Mouse (Mus musculus) neutrophil, adult 5-6 weeks (primary cell): Measurements from ENCODE around the gene Ubap2. TPM values are rescaled to one million over a fixed set of nuclear protein-coding genes. Genes with fewer than 3 reads are reported as not detected.

Experiments used
- ATAC-seq: fragments of 151-379, 151-347 bp; 2 replicates; pipeline ENCODE4 v1.8.0; 2017; ENCODE audit warnings: mild to moderate bottlenecking, moderate TSS enrichment; ENCODE audit not compliant: insufficient number of reproducible peaks, poor library complexity, low FRiP score, severe bottlenecking; ENCODE audit errors: extremely low read depth
- total RNA-seq: library from RNA; stranded (forward); fragments of 200-1000 nt; gene quantifications from 2 replicates; pipeline ENCODE4 v1.2.3, GENCODE M21; 2017

Ubap2 gene
- total RNA-seq: 23.9 and 25.0 TPM in 2 replicates

DNA sequence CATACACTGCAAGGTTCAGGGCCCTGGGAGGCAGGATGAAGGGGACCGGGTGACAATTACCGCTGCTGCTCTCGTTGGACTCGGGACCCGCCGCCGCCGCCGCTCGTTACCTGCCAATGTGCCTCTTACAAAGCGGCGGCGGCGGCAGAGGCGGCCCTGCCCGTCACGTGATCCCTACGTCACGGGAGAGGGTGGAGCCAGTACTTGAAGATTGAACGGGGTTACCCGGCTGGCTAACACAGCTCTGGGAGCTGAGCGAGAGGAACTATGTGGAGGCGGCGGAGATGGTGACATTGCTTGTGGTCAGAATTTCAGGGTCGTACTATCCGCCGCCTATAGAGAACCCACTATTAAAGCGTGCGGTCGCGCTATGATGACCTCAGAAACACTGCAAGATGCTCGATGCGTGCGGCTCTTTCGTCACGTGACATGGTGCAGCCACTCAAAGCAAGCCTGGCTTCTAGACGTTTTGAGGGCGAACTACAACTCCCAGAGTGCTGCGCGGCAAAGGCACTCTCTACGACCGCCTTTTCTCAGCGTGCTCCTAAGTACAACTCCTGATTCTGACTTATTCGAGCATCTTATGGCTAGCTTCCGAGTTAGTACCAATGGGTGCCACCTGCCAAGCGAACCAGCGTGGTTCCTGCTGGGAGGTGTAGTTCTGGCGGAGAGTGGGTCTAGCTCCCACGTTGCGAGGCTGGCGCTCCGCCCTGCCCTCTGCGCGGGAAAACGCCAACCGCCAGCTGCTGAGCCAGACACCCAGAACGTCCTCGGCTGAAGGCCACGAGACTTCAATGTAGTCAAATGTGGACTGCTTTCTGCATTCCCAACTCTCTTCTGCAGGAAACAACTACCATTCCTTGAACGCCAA is at the start of gene Ubap2:
Gene Ubap2 (minus strand): TSS at position 165 of the 871 bp plus-strand sequence.
- peak; percentile 95 for ATAC-seq

DNA sequence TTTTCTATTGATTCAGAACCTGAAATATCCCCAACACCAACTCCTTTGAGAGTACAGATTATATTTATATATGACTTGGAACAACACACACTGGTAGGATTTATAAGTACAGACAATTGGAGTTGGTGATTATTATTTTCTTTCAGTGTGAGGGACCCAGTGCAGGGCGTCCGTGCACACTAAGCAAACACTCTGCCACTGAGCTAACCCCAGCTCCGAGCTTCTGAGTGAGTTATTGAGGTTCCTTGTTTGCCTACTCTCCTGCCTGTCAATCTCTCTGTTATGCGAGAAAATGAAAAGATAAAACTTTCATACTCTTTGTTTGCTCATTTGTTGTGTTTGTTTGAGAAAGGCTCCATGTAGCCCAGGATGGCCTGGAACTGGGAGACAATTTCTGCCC is 46.0 kb upstream of the Ubap2 start:
- ATAC-seq: no peak

DNA sequence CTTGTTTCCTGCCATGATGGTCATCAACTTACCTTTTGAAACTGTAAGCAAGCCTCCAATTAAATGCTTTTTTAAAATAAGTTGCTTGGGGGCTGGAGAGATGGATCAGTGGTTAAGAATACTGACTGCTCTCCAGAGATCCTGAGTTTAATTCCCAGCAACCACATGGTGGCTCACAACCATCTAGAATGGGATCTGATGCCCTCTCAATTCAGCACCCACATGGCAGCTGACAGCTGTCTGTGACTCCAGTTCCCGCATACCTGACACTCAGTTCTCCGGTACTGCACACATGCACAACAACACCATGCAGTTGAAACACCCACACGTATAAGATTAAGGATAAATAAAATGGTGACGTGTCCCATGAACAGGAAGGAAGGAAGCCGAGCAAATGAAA is 43.3 kb upstream of the Ubap2 start:
- ATAC-seq: no peak

DNA sequence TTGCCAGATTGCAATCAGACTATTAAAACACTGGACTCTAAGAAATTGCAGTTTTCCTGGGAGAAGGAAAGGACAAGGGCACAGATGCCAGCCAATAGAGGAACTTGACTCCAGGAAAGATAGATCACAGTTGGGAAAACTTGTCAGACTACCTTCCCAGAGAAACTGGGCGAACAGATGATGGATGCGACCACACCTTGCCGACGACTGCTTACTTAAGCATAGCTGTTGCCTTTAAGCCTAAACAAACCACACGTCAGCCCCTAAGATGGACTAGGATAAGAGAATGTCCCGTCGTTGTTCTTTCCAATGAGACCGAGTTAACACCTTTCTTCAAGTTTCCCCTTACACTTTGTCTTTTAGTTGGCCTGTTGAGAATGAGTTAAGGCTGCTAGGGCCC is 40.2 kb upstream of the Ubap2 start:
- ATAC-seq: no peak

DNA sequence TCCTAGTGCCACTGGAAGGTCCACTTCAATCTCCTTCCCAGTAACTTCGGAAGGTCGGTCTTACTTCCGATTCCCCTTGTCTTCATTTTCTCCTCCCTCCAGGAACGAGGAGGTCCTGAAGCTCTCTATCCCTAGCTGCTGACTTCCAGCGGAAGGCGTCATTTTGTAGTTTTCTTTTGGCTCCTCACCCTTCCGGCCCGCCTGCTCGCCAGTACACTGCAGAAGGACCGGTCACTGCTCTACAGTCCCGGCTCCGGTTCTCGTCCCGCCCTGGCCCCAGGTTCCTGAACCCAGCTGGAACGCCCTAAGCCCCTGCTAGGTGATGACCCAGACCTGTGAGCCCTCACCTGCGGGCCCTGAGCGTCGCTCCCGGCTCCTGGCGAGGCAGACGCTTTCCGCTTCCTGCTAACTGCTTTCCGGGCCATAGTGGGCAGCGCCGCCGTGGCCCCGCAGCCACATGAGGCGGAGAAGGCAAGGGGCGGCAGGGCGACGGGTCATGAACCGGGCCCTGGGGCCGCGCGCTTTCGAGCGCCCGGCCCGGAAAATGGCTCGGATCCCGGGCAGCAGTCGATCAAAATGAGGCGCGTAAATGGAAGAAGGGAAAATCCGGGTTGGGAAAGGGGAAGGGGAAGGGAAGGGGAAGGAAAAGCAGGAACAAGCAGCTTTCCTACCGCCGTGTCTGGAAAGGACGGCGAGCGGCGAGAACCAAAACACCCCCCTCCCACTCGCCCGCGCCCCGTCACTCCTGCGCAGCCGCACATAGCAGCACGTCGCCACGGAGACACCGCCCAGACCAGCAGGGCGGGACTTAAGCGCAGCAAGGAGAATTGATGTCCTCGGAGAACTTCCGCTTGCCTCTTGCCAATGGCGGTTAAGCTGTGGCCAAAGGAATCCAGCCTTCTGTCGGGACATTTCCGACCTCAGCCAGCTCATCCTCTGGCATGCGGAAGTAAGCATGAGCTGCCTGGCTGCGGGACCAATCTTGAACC is 39.5 kb upstream of the Ubap2 start, which contains the start of gene Dcaf12:
Gene Dcaf12 (minus strand): TSS at position 749 of the 989 bp plus-strand sequence.
- ATAC-seq: peak; percentile 92

DNA sequence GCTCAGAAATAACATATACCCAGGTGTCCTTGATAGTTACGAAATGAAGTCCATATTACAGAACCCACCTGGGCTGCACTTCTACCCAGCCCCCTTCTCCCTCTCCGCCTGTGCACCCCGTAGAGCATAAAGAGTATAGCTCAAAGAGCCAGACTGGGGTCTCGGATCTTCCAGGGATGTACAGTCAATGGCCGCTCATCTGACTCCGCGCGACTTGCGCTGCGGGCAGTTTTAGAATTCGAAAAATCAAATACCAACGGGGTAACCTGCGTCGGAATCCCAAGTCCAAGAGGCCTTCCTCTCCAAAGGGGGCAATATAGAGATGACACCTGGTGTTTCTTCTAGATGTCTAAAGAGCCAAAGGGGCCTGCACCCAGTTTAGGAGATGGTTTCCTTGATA is 38.8 kb upstream of the Ubap2 start:
- no peak for ATAC-seq

DNA sequence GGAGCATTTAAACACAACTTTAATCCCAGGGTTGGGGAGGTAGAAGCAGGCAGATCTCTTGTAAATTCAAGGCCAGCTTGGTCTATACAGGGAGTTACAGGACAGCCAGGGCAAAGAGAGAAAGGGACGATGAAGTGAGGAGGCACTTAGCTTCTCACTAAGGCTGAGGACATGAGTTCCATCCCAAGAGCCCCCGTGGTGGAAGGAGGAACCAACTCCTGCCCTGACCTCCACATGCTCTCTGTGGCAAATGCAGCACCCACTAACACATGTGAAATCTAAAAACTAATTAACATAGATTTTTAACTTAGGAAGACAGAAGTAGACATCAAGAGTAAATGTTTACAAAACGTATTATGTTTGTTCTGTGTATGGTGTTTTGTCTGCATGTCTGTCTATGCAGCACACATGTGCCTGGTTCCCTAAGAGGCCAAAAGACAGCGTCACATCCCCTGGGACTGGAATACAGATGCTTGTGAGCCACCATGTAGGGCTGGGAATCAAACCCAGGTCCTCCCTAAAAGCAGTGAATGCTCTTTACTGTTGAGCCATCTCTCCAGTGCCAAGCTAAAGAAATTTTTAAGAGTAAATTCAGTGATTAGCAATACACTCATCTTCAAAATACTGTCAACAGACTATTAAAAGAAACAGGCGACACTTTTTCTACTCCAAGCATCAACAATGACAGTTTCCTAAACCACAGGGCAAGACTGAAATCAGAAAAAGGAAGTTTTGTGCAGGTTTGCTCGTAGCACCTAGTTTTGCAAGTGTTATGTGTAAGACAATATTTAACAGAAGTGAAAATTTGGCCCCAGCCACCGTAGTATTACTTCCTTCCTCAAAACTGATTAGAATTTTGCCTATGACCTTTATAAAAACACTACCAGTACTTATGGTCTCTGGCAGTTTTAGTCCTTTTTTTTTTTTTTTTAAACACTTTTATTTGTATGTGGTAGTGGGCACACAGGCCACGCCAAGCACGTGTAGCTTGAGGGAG is 35.9 kb upstream of the Ubap2 start:
- peak; percentile 51 for ATAC-seq

DNA sequence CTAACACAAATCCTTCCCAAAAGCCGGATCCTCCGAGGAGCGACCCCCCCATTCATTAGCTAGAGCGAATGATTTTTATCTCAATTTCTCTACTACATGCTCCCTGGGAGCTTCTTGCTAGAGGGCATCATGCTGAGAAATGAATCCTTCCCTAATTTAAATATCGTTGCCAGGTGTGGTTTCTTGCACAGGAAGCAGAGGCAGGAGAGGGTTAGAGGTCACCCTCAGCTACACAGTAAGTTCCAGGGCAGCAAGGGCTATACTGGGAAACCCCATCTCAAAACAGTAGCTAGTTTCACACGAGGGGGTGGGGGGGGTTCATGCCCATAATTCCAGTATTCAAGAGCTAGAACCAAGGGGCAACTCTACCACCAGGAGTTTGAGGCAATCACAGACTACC is 32.5 kb upstream of the Ubap2 start:
- ATAC-seq: peak; percentile 36; the same call in 1 of the 2 replicates

DNA sequence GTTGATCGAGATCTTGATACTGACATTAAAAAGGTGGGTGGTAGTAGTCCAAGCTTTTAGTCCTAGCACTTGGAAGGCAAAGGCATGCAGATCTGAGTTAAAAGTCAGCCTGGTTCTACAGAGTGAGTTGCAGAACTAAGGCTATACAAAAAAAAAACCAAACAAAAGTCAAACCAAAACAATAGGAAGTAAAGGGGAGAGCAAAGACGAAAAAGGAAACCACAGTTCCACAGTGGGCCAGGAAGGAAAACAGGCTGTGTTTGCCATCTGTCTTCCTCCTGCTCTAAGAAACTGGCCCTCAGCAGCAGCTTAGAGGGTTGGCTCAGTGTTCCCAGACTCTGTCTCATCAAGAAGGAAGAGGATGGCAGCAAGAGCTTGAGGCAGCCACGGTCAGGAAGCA is 29.4 kb upstream of the Ubap2 start:
- 0 out of 2 replicates have a peak, but pooled peaks have one; percentile 10 for ATAC-seq

DNA sequence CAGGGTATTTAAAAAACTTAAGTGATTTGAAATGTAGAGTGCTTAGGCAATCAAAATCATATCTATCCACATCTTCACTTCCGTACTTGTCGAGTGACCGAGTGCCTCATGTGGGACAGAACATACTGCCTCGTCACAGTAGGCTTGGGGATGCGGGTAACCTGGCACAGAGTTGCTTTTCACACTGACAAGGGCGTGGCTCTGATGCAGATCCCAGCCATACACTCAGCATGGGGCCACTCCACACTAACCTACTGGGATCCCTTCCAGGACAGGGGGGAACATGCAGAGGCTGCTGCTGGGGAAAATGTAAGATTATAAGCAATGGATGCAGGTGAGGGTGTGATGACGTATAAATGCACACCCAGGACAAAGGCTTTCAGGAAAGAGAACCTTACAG is 28.7 kb upstream of the Ubap2 start:
- ATAC-seq: no peak

DNA sequence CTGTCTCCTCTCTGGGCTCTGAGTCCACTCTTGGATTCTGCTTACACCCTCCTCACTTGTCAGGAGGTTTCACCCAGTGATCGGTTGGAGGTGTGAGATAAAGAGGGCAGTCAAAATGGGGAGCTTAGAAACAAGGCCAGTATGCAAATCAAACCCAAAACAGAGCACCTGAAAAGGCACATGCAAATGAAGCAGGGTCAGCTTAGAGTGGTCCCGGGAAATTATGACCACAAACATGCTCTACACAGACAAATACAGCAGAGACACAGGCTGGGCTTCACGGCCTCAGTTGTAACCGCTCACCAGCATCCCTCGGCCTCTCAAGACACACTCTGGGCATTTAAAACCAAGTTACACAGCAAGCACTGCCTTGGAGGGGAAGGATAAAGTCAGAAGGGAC is 24.0 kb upstream of the Ubap2 start:
- ATAC-seq: no peak

DNA sequence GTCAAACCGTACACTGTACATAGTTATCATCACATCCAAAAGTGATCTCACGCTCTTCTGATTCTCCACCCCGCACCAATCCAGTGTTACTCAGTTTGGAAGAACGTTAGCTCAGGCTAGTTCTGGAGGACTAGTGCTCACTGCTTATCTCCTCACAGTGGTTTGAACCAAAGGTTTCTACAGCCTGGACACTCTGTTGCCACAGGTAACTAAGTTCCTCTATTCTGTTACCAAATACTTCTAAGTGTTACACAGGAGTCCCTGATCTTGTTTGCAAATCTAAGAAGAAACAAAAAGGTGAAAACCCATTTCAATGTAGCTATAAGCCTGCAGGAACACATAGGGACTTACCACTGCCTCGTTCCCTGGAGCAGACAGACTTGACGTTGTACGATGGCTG is 21.0 kb upstream of the Ubap2 start:
- no peak for ATAC-seq

DNA sequence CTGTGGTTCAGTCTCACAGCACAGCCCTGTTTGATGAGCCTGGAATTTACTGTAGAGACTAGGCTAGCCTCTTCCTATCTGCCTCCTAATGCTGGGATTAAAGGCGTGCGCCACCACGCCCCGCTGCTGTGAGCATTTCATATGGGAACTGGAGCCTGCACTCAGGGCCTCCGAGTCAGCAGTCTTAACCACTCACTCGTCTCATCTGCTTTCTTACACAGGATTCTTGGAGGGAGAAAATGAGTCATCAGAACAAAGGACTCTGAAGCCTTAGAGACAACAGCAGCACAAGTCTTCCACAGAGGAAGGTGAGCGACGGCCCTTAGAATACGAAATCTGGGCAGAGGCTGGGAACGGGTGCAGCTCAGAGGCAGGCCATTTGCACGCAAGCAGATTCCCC is 20.6 kb upstream of the Ubap2 start:
- no peak for ATAC-seq

DNA sequence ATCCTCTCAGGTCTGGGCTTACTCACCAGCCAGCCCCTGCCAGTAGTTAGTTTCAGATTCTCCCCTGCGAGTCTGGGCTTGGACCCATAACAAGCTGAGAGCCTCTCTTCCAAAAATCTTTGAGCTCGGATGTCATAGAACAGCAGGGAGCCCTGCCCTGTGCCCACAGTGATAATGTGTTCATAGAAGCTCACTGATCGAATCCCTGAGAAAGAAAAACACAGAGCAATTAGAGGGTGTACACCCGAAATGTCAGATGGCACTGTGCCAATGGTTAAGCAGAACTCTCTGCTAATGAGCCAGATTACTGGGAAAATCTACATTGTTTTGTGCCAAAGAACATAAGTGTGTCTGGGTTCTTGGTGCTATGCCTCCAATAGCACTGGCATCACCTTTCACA is 19.0 kb upstream of the Ubap2 start:
- ATAC-seq: no peak

DNA sequence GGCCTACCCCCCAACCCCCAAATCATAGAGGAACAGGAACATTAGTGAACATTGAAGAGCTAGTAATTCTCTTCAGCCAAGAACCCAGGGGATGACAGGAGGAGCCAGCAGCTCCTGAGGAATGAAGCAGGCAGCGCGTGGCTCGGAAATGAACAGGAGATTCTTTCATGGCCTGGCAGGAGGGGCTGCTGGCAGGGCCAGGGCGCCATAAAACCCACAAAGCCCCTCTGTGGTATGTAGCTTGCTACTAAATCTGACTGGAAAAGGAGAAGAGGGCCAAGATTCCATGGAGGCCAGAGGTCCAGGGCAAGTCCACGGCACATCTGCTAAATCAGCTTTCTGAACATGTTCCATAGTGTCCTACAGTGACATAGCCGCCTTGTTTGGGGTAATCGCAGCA is 14.9 kb upstream of the Ubap2 start:
- no peak for ATAC-seq

DNA sequence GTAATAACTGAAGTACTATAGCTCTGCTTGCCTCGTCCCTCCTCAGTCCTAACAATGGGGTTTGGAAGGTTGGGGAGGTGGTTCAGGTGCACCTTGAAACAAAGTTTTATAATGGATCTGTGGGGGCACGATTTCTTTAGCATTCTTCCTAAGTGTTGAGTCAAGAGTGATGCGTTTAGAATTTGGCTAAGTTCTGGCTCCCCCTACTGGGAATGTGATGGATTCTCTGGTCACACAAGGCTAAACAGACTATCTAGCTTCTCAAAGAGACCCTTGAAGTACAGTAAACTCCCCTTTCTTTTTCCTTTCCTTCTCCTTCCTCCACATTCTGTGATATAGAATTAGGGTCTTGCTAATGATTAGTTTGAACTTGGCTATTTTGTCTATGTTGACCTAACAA is 11.5 kb upstream of the Ubap2 start:
- ATAC-seq: peak; percentile 66; the same call in 1 of the 2 replicates

DNA sequence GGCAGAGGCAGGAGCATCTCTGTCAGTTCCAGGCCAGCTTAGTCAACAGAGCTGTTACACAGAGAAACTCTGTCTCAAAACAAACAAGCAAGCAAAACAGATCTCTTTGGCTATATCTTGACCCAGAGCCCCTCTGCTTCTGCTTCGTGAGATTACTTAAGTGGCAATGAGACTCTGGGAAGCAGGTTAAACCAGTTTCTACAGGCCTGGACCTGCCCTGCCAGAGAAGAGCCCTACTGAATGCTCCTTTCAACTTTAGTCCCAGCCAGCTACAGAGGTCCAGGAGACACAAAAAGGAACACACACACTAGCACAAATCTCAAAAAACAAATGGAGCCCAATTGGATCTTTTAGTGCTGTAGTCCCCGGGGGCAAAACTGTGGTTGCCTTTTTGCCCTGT is 9.1 kb upstream of the Ubap2 start:
- no peak for ATAC-seq

DNA sequence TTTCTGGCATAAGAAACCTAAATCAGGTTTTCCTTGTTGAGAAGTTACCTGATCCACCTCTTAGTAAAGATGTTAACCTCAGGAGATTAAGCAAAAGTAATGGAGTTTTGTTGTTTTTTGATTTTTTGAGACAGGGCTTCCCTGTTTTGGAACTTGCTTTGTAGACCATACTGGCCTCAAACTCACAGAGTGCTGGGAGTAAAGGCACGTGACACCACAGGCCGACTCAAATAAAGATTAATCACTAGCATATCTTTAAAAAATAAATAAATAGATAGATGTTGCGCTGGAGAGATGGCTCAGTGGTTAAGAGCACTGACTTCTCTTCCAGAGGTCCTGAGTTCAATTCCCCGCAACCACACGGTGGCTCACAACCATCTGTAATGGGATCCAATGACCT is 983 bp upstream of the Ubap2 start:
- ATAC-seq: no peak
